ENCODE assay signal across 23 mouse cellular contexts in genomic region chr6:141293460-141293853, GRCm38 (mm10). TPM values are rescaled to one million over a fixed set of nuclear protein-coding genes. Genes with fewer than 3 reads are reported as not detected.
"Had no signal": no experiment of that assay in that cellular context is flagged by ENCODE, and none has a peak within 500 bp of the region (broad histone marks: within the 10 kb centered on the region; RNA-seq: fewer than 3 reads in every experiment).

No protein-coding gene starts in this region.

- H3K27ac ChIP-seq: heart, adult 2 months; heart, embryonic 13.5 days; heart, embryonic 15.5 days; hindbrain, embryonic 13.5 days; hindbrain, embryonic 15.5 days; hindbrain, postnatal 0 days; layer of hippocampus, adult 2 months; left cerebral cortex, adult 2 months; limb, embryonic 10.5 days; limb, embryonic 12.5 days had no signal

- H3K4me1 ChIP-seq: heart, embryonic 15.5 days; hindbrain, embryonic 13.5 days; hindbrain, embryonic 15.5 days; limb, embryonic 10.5 days; limb, embryonic 12.5 days had no signal

- H3K4me3 ChIP-seq: heart, adult 2 months; heart, embryonic 13.5 days; heart, embryonic 15.5 days; hindbrain, embryonic 13.5 days; hindbrain, embryonic 15.5 days; layer of hippocampus, adult 2 months; left cerebral cortex, adult 2 months; limb, embryonic 10.5 days; limb, embryonic 12.5 days had no signal

- H3K36me3 ChIP-seq: heart, embryonic 15.5 days; hindbrain, embryonic 13.5 days; hindbrain, embryonic 15.5 days; limb, embryonic 10.5 days; limb, embryonic 12.5 days had no signal

- H3K4me2 ChIP-seq: heart, embryonic 11.5 days; heart, embryonic 13.5 days; heart, embryonic 15.5 days; hindbrain, embryonic 13.5 days; hindbrain, embryonic 15.5 days; limb, embryonic 12.5 days had no signal

- ATAC-seq: forebrain, postnatal 0 days; hindbrain, postnatal 0 days had no signal

- H3K9ac ChIP-seq: forebrain, postnatal 0 days; heart, embryonic 13.5 days; heart, embryonic 15.5 days; hindbrain, embryonic 13.5 days; hindbrain, embryonic 15.5 days; limb, embryonic 12.5 days had no signal

- H3K9me3 ChIP-seq: heart, embryonic 13.5 days; heart, embryonic 15.5 days; hindbrain, embryonic 13.5 days; hindbrain, embryonic 15.5 days; limb, embryonic 10.5 days; limb, embryonic 12.5 days had no signal

- H3K27me3 ChIP-seq: heart, embryonic 13.5 days; heart, embryonic 15.5 days; hindbrain, embryonic 13.5 days; hindbrain, embryonic 15.5 days; limb, embryonic 12.5 days had no signal

- DNase-seq: forebrain, postnatal 0 days; gastrocnemius, postnatal 14 days; gastrocnemius, postnatal 36 days; heart, adult 2 months; heart, postnatal 14 days; heart, postnatal 36 days; kidney, adult 18-20 months; kidney, adult 8-10 months; kidney, postnatal 10 days; kidney, postnatal 25 days; kidney, postnatal 4 days; liver had no signal

RNA-seq across cellular contexts. Expression of gene Pde3a, which starts 44.4 kb away (rescaled TPM):
- total RNA-seq: hematopoietic stem cell, adult 5-6 weeks had no signal
